Mouse (Mus musculus) cerebellum, adult 2 months (tissue): Measurements from ENCODE around the gene Srrm3. TPM values are rescaled to one million over a fixed set of nuclear protein-coding genes. Genes with fewer than 3 reads are reported as not detected.

ENCODE experiments used
- DNase-seq, 2 experiments: peaks; one replicate each; pipeline ENCODE4 v3.0.0; 2021
- H3K27ac ChIP-seq: fragments of 200-500 bp; 2 replicates; pipeline ENCODE4 v1.5.1; 2012; ENCODE audit warnings: low read length, control low read depth, inconsistent platforms; ENCODE audit not compliant: insufficient read depth
- H3K27me3 ChIP-seq: fragments of 200-500 bp; 2 replicates; pipeline ENCODE4 v1.6.1; 2012; ENCODE audit warnings: inconsistent platforms, mild to moderate bottlenecking, low read length, moderate library complexity; ENCODE audit not compliant: control insufficient read depth, insufficient read depth
- H3K4me1 ChIP-seq: fragments of 200-500 bp; 2 replicates; pipeline ENCODE4 v1.6.1; 2011; ENCODE audit warnings: low read length; ENCODE audit not compliant: control insufficient read depth, insufficient read depth
- H3K4me3 ChIP-seq: fragments of 200-500 bp; replicated peaks from 2 replicates; pipeline ENCODE3; 2011; ENCODE audit warnings: mild to moderate bottlenecking, low read depth, low read length, control low read depth; ENCODE audit not compliant: insufficient read depth
- CTCF ChIP-seq: fragments of 200-500 bp; IDR thresholded peaks from 2 replicates; pipeline ENCODE4 v1.5.1; 2011; ENCODE audit warnings: low read depth, mild to moderate bottlenecking, control low read depth, low read length, moderate library complexity, borderline replicate concordance; ENCODE audit not compliant: insufficient read depth
- POLR2A ChIP-seq: fragments of 200-500 bp; IDR thresholded peaks from 2 replicates; pipeline ENCODE4 v1.6.1; 2011; ENCODE audit warnings: low read length, control low read depth, borderline replicate concordance; ENCODE audit not compliant: insufficient read depth
- WGBS: fragments of 180-500 bp; shearing (Covaris S2); methylation state at CpG from one replicate; pipeline ENCODE4 v1.1.7; 2018; 5-methylcytosine and 5-hydroxymethylcytosine counted together
- polyA plus RNA-seq: library from polyadenylated mRNA; depleted of rRNA; stranded (reverse); fragments of >200 nt; gene quantifications from 2 replicates; pipeline ENCODE4 v1.2.3, GENCODE M21; 2012

Srrm3 gene
- polyA plus RNA-seq, 1 experiment, result 123 TPM

GRCm38 (mm10) chr5:135824517-135824916 is 17.8 kb downstream of the Srrm3 start:
- Histone ChIP-seq H3K4me1 (peaks cover 33% of the 10 kb centered on the region), H3K27me3 (no peaks in the 10 kb centered on the region), H3K27ac (no peak overlapping the region), H3K4me3 (no peak overlapping the region)
- TF ChIP-seq CTCF, result no peak
- no peak for TF ChIP-seq POLR2A
- WGBS, result 15% methylated on average over 3 of the region's 3 CpGs
- DNase-seq, result no peak

- DNase-seq, result peak in 1 of 2 experiments; percentile 28
- TF ChIP-seq CTCF (no peak), POLR2A (no peak)
- Histone ChIP-seq H3K27ac (no peak overlapping the region), H3K4me3 (no peak overlapping the region), H3K4me1 (peaks cover 29% of the 10 kb centered on the region), H3K27me3 (no peaks in the 10 kb centered on the region)
- WGBS, result 36% methylated on average over 6 of the region's 6 CpGs
Measured at GRCm38 (mm10) chr5:135826225-135826624, 19.5 kb downstream of the Srrm3 start.

- no peak overlapping the region for H3K4me3 ChIP-seq
- H3K27ac ChIP-seq, result no peak overlapping the region
- H3K27me3 ChIP-seq, result no peaks in the 10 kb centered on the region
- peaks cover 23% of the 10 kb centered on the region for H3K4me1 ChIP-seq
- no peak for DNase-seq
- TF ChIP-seq CTCF (no peak), POLR2A (no peak)
- WGBS, result 60% methylated on average over 8 of the region's 8 CpGs
Measured at GRCm38 (mm10) chr5:135829381-135829780, 22.7 kb downstream of the Srrm3 start.

GRCm38 (mm10) chr5:135832729-135833128 is 26.0 kb downstream of the Srrm3 start:
- TF ChIP-seq CTCF (no peak), POLR2A (no peak)
- Histone ChIP-seq H3K27ac (no peak overlapping the region), H3K4me1 (peaks cover 13% of the 10 kb centered on the region), H3K27me3 (no peaks in the 10 kb centered on the region), H3K4me3 (no peak overlapping the region)
- no peak for DNase-seq
- WGBS, result 35% methylated on average over 4 of the region's 4 CpGs

- no peak for TF ChIP-seq CTCF
- TF ChIP-seq POLR2A, result no peak
- Histone ChIP-seq H3K4me3 (peak overlapping the region; percentile 59), H3K27ac (0 out of 2 replicates have a peak overlapping the region, but pooled peaks have one; percentile 26), H3K27me3 (no peaks in the 10 kb centered on the region), H3K4me1 (peaks cover 13% of the 10 kb centered on the region)
- under 1% methylated on average over 47 of the region's 47 CpGs for WGBS
- DNase-seq, result peak; percentile 77 to 80
Measured at GRCm38 (mm10) chr5:135834769-135835491, 28.2 kb downstream of the Srrm3 start.

GRCm38 (mm10) chr5:135835492-135835858 is 28.8 kb downstream of the Srrm3 start:
- no peak for DNase-seq
- H3K27me3 ChIP-seq, result no peaks in the 10 kb centered on the region
- TF ChIP-seq CTCF (no peak), POLR2A (no peak)
- 9% methylated on average over 12 of the region's 12 CpGs for WGBS
- peak overlapping the region; percentile 59 for H3K4me3 ChIP-seq
- H3K4me1 ChIP-seq, result peaks cover 13% of the 10 kb centered on the region
- no peak overlapping the region for H3K27ac ChIP-seq

- no peak for TF ChIP-seq POLR2A
- no peak for TF ChIP-seq CTCF
- Histone ChIP-seq H3K4me1 (peaks cover 14% of the 10 kb centered on the region), H3K27me3 (no peaks in the 10 kb centered on the region), H3K27ac (no peak overlapping the region), H3K4me3 (no peak overlapping the region)
- DNase-seq, result peak; percentile 50 to 69
- WGBS, result 19% methylated on average over 12 of the region's 12 CpGs
Measured at GRCm38 (mm10) chr5:135835981-135836380, 29.3 kb downstream of the Srrm3 start.

GRCm38 (mm10) chr5:135841651-135842050 is 35.0 kb downstream of the Srrm3 start:
- DNase-seq, result peak in 1 of 2 experiments; percentile 62
- TF ChIP-seq CTCF, result no peak
- TF ChIP-seq POLR2A, result no peak
- peaks cover 3% of the 10 kb centered on the region; the same call in 1 of the 2 replicates for H3K4me1 ChIP-seq
- no peaks in the 10 kb centered on the region for H3K27me3 ChIP-seq
- H3K27ac ChIP-seq, result no peak overlapping the region
- H3K4me3 ChIP-seq, result no peak overlapping the region
- 28% methylated on average over 6 of the region's 6 CpGs for WGBS
